Mouse (Mus musculus) cerebellum, adult 2 months (tissue): ENCODE results near the gene Abcb4. TPM values are rescaled to one million over a fixed set of nuclear protein-coding genes. Genes with fewer than 3 reads are reported as not detected.
"Not testable (repeated sequence)": the region's sequence is repeated elsewhere in the genome, so short reads cannot be mapped to it uniquely, and the experiment has no call there.

Experiments
- DNase-seq, 2 experiments: peaks; one replicate each; pipeline ENCODE4 v3.0.0; 2021
- H3K27ac ChIP-seq: fragments of 200-500 bp; 2 replicates; pipeline ENCODE4 v1.5.1; 2012; ENCODE audit warnings: low read length, control low read depth, inconsistent platforms; ENCODE audit not compliant: insufficient read depth
- H3K27me3 ChIP-seq: fragments of 200-500 bp; 2 replicates; pipeline ENCODE4 v1.6.1; 2012; ENCODE audit warnings: inconsistent platforms, mild to moderate bottlenecking, low read length, moderate library complexity; ENCODE audit not compliant: control insufficient read depth, insufficient read depth
- H3K4me1 ChIP-seq: fragments of 200-500 bp; 2 replicates; pipeline ENCODE4 v1.6.1; 2011; ENCODE audit warnings: low read length; ENCODE audit not compliant: control insufficient read depth, insufficient read depth
- H3K4me3 ChIP-seq: fragments of 200-500 bp; replicated peaks from 2 replicates; pipeline ENCODE3; 2011; ENCODE audit warnings: mild to moderate bottlenecking, low read depth, low read length, control low read depth; ENCODE audit not compliant: insufficient read depth
- CTCF ChIP-seq: fragments of 200-500 bp; IDR thresholded peaks from 2 replicates; pipeline ENCODE4 v1.5.1; 2011; ENCODE audit warnings: low read depth, mild to moderate bottlenecking, control low read depth, low read length, moderate library complexity, borderline replicate concordance; ENCODE audit not compliant: insufficient read depth
- POLR2A ChIP-seq: fragments of 200-500 bp; IDR thresholded peaks from 2 replicates; pipeline ENCODE4 v1.6.1; 2011; ENCODE audit warnings: low read length, control low read depth, borderline replicate concordance; ENCODE audit not compliant: insufficient read depth
- WGBS: fragments of 180-500 bp; shearing (Covaris S2); methylation state at CpG from one replicate; pipeline ENCODE4 v1.1.7; 2018; 5-methylcytosine and 5-hydroxymethylcytosine counted together
- polyA plus RNA-seq: library from polyadenylated mRNA; depleted of rRNA; stranded (reverse); fragments of >200 nt; gene quantifications from 2 replicates; pipeline ENCODE4 v1.2.3, GENCODE M21; 2012

Gene Abcb4
- polyA plus RNA-seq, 1 experiment = 1.6 TPM

GRCm38 (mm10) chr5:8928440-8928839 is 34.9 kb downstream of the Abcb4 start:
- no peak for DNase-seq
- no peak for TF ChIP-seq CTCF
- TF ChIP-seq POLR2A = no peak
- 93% methylated on average over 9 of the region's 9 CpGs for WGBS
- Histone ChIP-seq H3K4me1 (no peaks in the 10 kb centered on the region), H3K27ac (no peak overlapping the region), H3K27me3 (no peaks in the 10 kb centered on the region), H3K4me3 (no peak overlapping the region)

DNA sequence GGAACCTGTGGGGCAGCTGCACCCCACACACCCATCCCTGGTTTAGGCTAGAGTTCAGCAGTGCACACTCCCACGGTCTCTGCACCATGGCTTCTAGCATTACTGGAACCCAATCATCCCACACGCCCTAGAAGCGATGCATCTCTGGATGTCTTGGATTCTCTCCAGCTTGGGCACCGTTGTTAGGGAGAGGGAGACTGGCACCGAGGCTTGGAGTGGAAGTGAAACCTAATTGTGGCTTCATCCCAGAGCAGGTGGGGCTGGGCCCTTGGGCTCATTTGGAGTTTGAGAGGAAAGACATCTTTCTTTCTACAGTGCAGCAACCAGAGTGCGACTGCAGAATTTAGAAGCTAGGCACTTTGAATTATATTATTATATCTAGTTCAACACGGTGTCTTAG is 44.4 kb downstream of the Abcb4 start:
- Histone ChIP-seq H3K4me1 (no peaks in the 10 kb centered on the region; the same call in 1 of the 2 replicates), H3K27ac (no peak overlapping the region), H3K27me3 (no peaks in the 10 kb centered on the region; the same call in 1 of the 2 replicates), H3K4me3 (no peak overlapping the region)
- DNase-seq = no peak
- TF ChIP-seq POLR2A (no peak), CTCF (no peak)
- WGBS = 45% methylated on average over 7 of the region's 7 CpGs

GRCm38 (mm10) chr5:8941266-8941665 is 47.7 kb downstream of the Abcb4 start:
- not testable (repeated sequence) for H3K4me3 ChIP-seq, H3K27me3 ChIP-seq, DNase-seq, H3K27ac ChIP-seq, H3K4me1 ChIP-seq
- WGBS = no CpG with 5 or more reads among the region's 1 CpGs

GRCm38 (mm10) chr5:8943836-8944235 is 50.3 kb downstream of the Abcb4 start:
- DNase-seq = no peak
- no peak overlapping the region for H3K27ac ChIP-seq
- WGBS = 63% methylated on average over 3 of the region's 3 CpGs
- no peak overlapping the region for H3K4me3 ChIP-seq
- H3K27me3 ChIP-seq = no peaks in the 10 kb centered on the region; the same call in 1 of the 2 replicates
- no peaks in the 10 kb centered on the region for H3K4me1 ChIP-seq
- no peak for TF ChIP-seq CTCF
- TF ChIP-seq POLR2A = no peak

DNA sequence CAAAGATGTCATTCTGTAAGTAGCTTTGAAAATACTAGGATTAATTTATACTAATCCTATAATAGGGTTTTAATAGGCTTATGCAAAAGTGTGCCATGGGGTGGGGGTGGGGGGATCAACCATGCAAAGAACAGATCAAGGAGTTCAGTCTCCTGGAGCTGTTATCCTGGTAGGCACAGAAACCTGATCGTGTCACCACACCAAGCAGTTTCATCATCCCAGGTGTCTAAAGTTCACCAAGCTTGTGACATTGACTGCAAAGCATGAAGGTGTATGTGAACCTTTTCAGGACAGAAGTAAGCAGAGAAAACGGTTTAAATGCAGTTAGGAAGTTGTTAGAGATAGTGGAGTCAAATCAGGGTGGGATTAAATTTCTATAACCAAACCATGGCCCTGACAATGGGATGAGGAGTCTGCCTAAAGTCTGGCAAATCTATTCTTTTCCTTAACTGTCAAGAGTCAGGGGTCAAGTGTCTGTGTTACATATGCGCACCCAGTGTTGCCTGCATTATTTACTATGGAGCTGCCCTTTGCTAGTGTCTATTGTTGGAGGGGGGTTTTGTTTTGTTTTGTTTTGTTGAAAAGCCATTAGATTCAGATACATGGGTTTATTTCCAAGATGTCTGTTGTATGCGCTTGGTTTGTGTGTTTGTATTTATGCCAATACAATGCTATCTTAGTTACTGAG is 54.0 kb downstream of the Abcb4 start:
- no peaks in the 10 kb centered on the region for H3K4me1 ChIP-seq
- no peak overlapping the region for H3K27ac ChIP-seq
- no peak overlapping the region for H3K4me3 ChIP-seq
- WGBS = 78% methylated on average over 4 of the region's 4 CpGs
- DNase-seq = no peak
- TF ChIP-seq CTCF = no peak
- no peak for TF ChIP-seq POLR2A
- H3K27me3 ChIP-seq = no peaks in the 10 kb centered on the region

GRCm38 (mm10) chr5:8953660-8954059 is 60.1 kb downstream of the Abcb4 start:
- no peak overlapping the region for H3K4me3 ChIP-seq
- no peaks in the 10 kb centered on the region for H3K27me3 ChIP-seq
- no peak overlapping the region for H3K27ac ChIP-seq
- DNase-seq = no peak
- TF ChIP-seq CTCF = no peak
- no peak for TF ChIP-seq POLR2A
- H3K4me1 ChIP-seq = no peaks in the 10 kb centered on the region
- WGBS = 91% methylated on average over 2 of the region's 2 CpGs

DNA sequence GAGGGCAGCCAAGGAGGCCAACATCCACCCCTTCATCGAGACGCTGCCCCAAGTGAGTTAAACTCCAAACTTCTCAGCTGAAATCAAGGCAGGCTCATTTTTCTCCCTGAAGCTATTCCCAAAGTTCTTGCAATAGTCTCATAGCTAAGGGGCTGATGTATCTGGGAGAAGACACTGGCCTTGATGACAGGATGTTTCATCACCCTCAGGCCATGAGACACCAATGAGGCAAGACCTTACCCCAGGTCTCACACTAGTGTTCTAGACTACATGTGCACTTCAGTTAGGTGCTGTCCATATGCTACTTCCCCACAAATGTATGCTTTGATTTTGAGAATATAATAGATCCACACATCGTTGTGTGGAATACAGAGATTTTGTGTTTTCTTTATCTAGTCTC is 62.0 kb downstream of the Abcb4 start:
- no peak for DNase-seq
- no peak overlapping the region for H3K4me3 ChIP-seq
- no peaks in the 10 kb centered on the region for H3K27me3 ChIP-seq
- no peaks in the 10 kb centered on the region for H3K4me1 ChIP-seq
- no peak overlapping the region for H3K27ac ChIP-seq
- 94% methylated on average over 3 of the region's 3 CpGs for WGBS
- TF ChIP-seq CTCF = no peak
- TF ChIP-seq POLR2A = no peak

DNA sequence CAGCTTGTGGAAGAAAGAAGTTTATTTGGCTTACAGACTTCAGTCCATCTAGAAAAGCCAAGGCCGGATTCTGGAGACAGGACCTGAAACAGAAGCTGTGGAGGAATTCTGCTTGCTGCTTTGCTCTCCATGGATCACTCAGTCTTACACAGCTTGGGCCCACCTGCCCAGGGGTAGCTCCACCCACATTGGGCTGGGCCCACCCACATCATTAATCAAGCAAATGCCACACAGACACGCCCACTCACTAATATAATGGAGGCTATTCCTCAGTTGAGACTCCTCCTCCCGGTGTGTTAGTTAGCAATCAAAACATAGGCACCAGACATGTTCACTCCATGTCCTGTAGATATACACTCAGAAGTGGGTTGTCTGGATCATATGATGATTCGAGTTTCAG is 67.0 kb downstream of the Abcb4 start:
- TF ChIP-seq CTCF (no peak), POLR2A (no peak)
- no peak overlapping the region for H3K4me3 ChIP-seq
- 90% methylated on average over 4 of the region's 4 CpGs for WGBS
- no peaks in the 10 kb centered on the region for H3K4me1 ChIP-seq
- no peak for DNase-seq
- H3K27me3 ChIP-seq = no peaks in the 10 kb centered on the region
- H3K27ac ChIP-seq = no peak overlapping the region

DNA sequence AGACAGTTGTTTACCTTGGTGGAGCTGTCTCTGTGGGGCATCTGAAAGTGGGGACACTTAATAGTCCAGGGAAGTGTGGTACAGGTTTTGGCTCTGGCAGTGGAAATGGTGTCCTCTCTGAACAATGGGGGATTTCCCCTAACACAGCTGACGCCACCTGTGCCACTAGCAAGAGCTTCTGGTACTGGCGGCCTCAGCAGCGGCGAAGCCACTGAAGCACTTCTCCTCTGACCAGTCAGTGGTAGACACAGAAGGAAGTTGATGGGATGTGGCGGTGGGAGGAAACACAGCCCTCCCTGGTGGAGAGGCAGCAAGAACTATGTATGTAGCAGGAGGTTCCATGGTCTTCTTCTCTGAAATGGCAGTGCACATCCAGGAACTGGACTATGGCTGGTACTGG is 71.0 kb downstream of the Abcb4 start:
- DNase-seq = no peak
- H3K27ac ChIP-seq = no peak overlapping the region
- no peak overlapping the region for H3K4me3 ChIP-seq
- H3K27me3 ChIP-seq = no peaks in the 10 kb centered on the region
- no peak for TF ChIP-seq CTCF
- no peak for TF ChIP-seq POLR2A
- WGBS = 94% methylated on average over 5 of the region's 5 CpGs
- H3K4me1 ChIP-seq = no peaks in the 10 kb centered on the region
